Mouse (Mus musculus) liver, adult 2 months (tissue): ENCODE data around the gene Mical2. TPM values are rescaled to one million over a fixed set of nuclear protein-coding genes. Genes with fewer than 3 reads are reported as not detected.

Experiments used
- DNase-seq: peaks from one replicate; pipeline ENCODE4 v3.0.0-alpha.2; 2011; ENCODE audit warnings: low read depth, low spot score; ENCODE audit errors: extremely low read depth
- H3K27ac ChIP-seq: fragments of 200-500 bp; replicated peaks from 2 replicates; pipeline ENCODE4 v1.5.1; 2012; ENCODE audit warnings: low read depth, mild to moderate bottlenecking, control low read depth, inconsistent platforms, low read length; ENCODE audit not compliant: insufficient read depth
- H3K27me3 ChIP-seq: fragments of 200-500 bp; 2 replicates; pipeline ENCODE4 v1.6.1; 2012; ENCODE audit warnings: mild to moderate bottlenecking, moderate library complexity, low read length, inconsistent platforms; ENCODE audit not compliant: control insufficient read depth, insufficient read depth
- H3K36me3 ChIP-seq: fragments of 200-500 bp; 2 replicates; pipeline ENCODE4 v1.6.1; 2012; ENCODE audit warnings: low read length, inconsistent platforms; ENCODE audit not compliant: control insufficient read depth, insufficient read depth
- H3K4me1 ChIP-seq: fragments of 200-500 bp; 2 replicates; pipeline ENCODE4 v1.6.1; 2011; ENCODE audit warnings: low read length; ENCODE audit not compliant: control insufficient read depth, insufficient read depth
- H3K4me3 ChIP-seq: fragments of 200-500 bp; 2 replicates; pipeline ENCODE4 v1.5.1; 2011; ENCODE audit warnings: low read depth, mild to moderate bottlenecking, control low read depth, low read length, moderate library complexity; ENCODE audit not compliant: insufficient read depth
- H3K79me2 ChIP-seq: fragments of 200-500 bp; 2 replicates; pipeline ENCODE4 v1.6.1; 2012; ENCODE audit warnings: inconsistent platforms, mild to moderate bottlenecking, low read length, moderate library complexity; ENCODE audit not compliant: control insufficient read depth, insufficient read depth
- H3K9ac ChIP-seq: fragments of 200-500 bp; 2 replicates; pipeline ENCODE4 v1.6.1; 2012; ENCODE audit warnings: low read depth, mild to moderate bottlenecking, control low read depth, inconsistent platforms, low read length
- CTCF ChIP-seq: fragments of 200-500 bp; IDR thresholded peaks from 2 replicates; pipeline ENCODE4 v1.5.1; 2011; ENCODE audit warnings: low read depth, low read length, control low read depth
- POLR2A ChIP-seq: fragments of 200-500 bp; IDR thresholded peaks from 2 replicates; pipeline ENCODE4 v1.6.1; 2011; ENCODE audit warnings: low read length, control low read depth; ENCODE audit not compliant: insufficient read depth; ENCODE audit errors: extremely low read depth
- WGBS: fragments of 180-500 bp; shearing (Covaris S2); methylation state at CpG from one replicate; pipeline ENCODE4 v1.1.7; 2018; 5-methylcytosine and 5-hydroxymethylcytosine counted together
- polyA plus RNA-seq: library from polyadenylated mRNA; depleted of rRNA; stranded (reverse); fragments of >200 nt; gene quantifications from 2 replicates; pipeline ENCODE4 v1.2.3, GENCODE M21; 2012; rRNA removed
- total RNA-seq: library from RNA; depleted of rRNA; stranded (reverse); fragments of >200 nt; gene quantifications from 2 replicates; pipeline ENCODE4 v1.2.3, GENCODE M21; 2014; rRNA removed

Gene Mical2
- total and polyA plus RNA-seq, 2 experiments: 4.1 to 6.9 TPM

DNA sequence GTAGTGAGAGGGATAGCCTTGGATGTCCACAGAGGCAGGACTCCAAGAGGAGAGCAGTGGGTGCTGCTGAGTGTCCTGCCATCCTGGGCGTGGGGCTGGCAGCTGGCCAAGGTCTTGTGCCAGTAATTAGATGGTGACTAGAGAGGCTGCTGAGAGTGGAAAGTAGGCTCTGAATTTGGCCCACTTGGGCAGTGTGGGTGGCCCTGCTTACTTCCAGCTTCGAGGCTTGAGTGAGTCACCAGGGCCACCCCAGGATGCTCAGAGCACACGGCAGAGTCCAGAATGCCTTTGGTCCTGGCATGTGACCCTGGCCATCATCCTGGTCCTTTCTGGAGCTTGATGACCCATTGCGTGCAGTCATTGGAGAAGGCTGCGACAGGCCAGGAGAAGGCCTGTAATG, 232.8 kb downstream of the Mical2 start:
- no peak for DNase-seq
- no peaks in the 10 kb centered on the region; the same call in 1 of the 2 replicates for H3K4me1 ChIP-seq
- H3K4me3 ChIP-seq: no peak overlapping the region
- H3K36me3 ChIP-seq: no peaks in the 10 kb centered on the region
- WGBS: 70% methylated on average over 5 of the region's 5 CpGs
- H3K9ac ChIP-seq: no peak overlapping the region
- H3K27ac ChIP-seq: no peak overlapping the region
- H3K27me3 ChIP-seq: no peaks in the 10 kb centered on the region
- TF ChIP-seq POLR2A (no peak), CTCF (no peak)
- H3K79me2 ChIP-seq: peaks cover 20% of the 10 kb centered on the region; the same call in 1 of the 2 replicates

Other genes starting within 250 kb of the Mical2 start
- 50.9 and 56.3 TPM in 2 replicates for gene Usp47, start 202.4 kb upstream of the Mical2 start, total RNA-seq
- gene Usp47, start 202.4 kb upstream of the Mical2 start, polyA plus RNA-seq: 9.4 TPM in 2 replicates
- gene Dkk3, start 66.8 kb upstream of the Mical2 start, total RNA-seq: 0.65 and 1.0 TPM in 2 replicates
- 0.39 and 0.46 TPM in 2 replicates for gene Dkk3, start 66.8 kb upstream of the Mical2 start, polyA plus RNA-seq
- gene Parva, start 201.6 kb downstream of the Mical2 start, total RNA-seq: 18.8 and 24.4 TPM in 2 replicates
- gene Parva, start 201.6 kb downstream of the Mical2 start, polyA plus RNA-seq: 27.2 and 34.5 TPM in 2 replicates